Mouse (Mus musculus) intestine, postnatal 0 days (tissue): ENCODE data around the gene 4930486L24Rik. TPM values are rescaled to one million over a fixed set of nuclear protein-coding genes. Genes with fewer than 3 reads are reported as not detected.

Experiments used
- ATAC-seq: fragments of 200-750 bp; cut with Nextera tagmentation; 2 replicates; pipeline ENCODE4 v1.8.0; 2017; ENCODE audit warnings: mild to moderate bottlenecking, moderate TSS enrichment, moderate library complexity
- H3K27ac ChIP-seq: fragments of 300-500 bp; sonication (generic); 2 replicates; pipeline ENCODE4 v1.5.1; 2014; ENCODE audit warnings: mild to moderate bottlenecking, low read depth, low read length, moderate library complexity
- H3K27me3 ChIP-seq: fragments of 300-500 bp; sonication (generic); replicated peaks from 2 replicates; pipeline ENCODE4 v1.6.1; 2014; ENCODE audit warnings: low read length, mixed read lengths; ENCODE audit not compliant: control insufficient read depth, insufficient read depth
- H3K36me3 ChIP-seq: fragments of 300-500 bp; sonication (generic); 2 replicates; pipeline ENCODE4 v1.6.1; 2014; ENCODE audit warnings: mild to moderate bottlenecking, moderate library complexity; ENCODE audit not compliant: control insufficient read depth, insufficient read depth
- H3K4me1 ChIP-seq: fragments of 300-500 bp; sonication (generic); replicated peaks from 2 replicates; pipeline ENCODE4 v1.6.1; 2014; ENCODE audit warnings: antibody characterized with exemption, low read length, mixed read lengths; ENCODE audit not compliant: control insufficient read depth, insufficient read depth
- H3K4me2 ChIP-seq: fragments of 300-500 bp; sonication (generic); replicated peaks from 2 replicates; pipeline ENCODE4 v1.6.1; 2014; ENCODE audit warnings: low read depth, mild to moderate bottlenecking, moderate library complexity
- H3K4me3 ChIP-seq: fragments of 300-500 bp; sonication (generic); 2 replicates; pipeline ENCODE4 v1.5.1; 2014; ENCODE audit warnings: low read depth, low read length
- H3K9ac ChIP-seq: fragments of 300-500 bp; sonication (generic); 2 replicates; pipeline ENCODE4 v1.6.1; 2014; ENCODE audit warnings: mild to moderate bottlenecking, low read depth, low read length
- H3K9me3 ChIP-seq: fragments of 300-500 bp; sonication (generic); 2 replicates; pipeline ENCODE4 v1.6.1; 2016; ENCODE audit warnings: mixed run types; ENCODE audit not compliant: control insufficient read depth
- CTCF ChIP-seq: sonication (generic); IDR thresholded peaks from 2 replicates; pipeline ENCODE4 v1.5.1; 2016; ENCODE audit warnings: low read depth, mild to moderate bottlenecking, control low read depth, antibody characterized with exemption, moderate library complexity
- WGBS: fragments of 180-500 bp; shearing (Covaris S2); extraction: QIAGEN DNeasy Blood & Tissue Kit; methylation state at CpG from one replicate; pipeline ENCODE4 v1.1.7; 2014; 5-methylcytosine and 5-hydroxymethylcytosine counted together
- polyA plus RNA-seq: library from polyadenylated mRNA; unstranded; fragments of >200 nt; fragmentation: Nextera tagmentation; extraction: Ambion mirVana; gene quantifications from 2 replicates; pipeline ENCODE4 v1.2.1, GENCODE M21; 2015

The 4930486L24Rik gene
- polyA plus RNA-seq, 1 experiment from 2014 or later = 0.26 TPM

GRCm38 (mm10) chr13:60819469-60819868, 44.8 kb downstream of the 4930486L24Rik start:
- H3K27me3 ChIP-seq = no peaks in the 10 kb centered on the region
- H3K27ac ChIP-seq = no peak overlapping the region
- H3K36me3 ChIP-seq = no peaks in the 10 kb centered on the region
- H3K9ac ChIP-seq = no peak overlapping the region
- TF ChIP-seq CTCF = peak; percentile 90
- no peaks in the 10 kb centered on the region for H3K9me3 ChIP-seq
- no peaks in the 10 kb centered on the region for H3K4me1 ChIP-seq
- no peak overlapping the region for H3K4me2 ChIP-seq
- no peak overlapping the region for H3K4me3 ChIP-seq
- ATAC-seq = no peak
- 8% methylated on average over 7 of the region's 7 CpGs for whole genome bisulfite sequencing

- Histone ChIP-seq H3K9me3 (no peaks in the 10 kb centered on the region), H3K36me3 (no peaks in the 10 kb centered on the region), H3K4me3 (no peak overlapping the region), H3K27me3 (no peaks in the 10 kb centered on the region), H3K4me1 (no peaks in the 10 kb centered on the region), H3K9ac (no peak overlapping the region), H3K27ac (no peak overlapping the region), H3K4me2 (no peak overlapping the region)
- no peak for ATAC-seq
- WGBS = 23% methylated on average over 1 of the region's 1 CpGs
- TF ChIP-seq CTCF = no peak
These were observed 50.6 kb downstream of the 4930486L24Rik start for GRCm38 (mm10) chr13:60813722-60814121.

GRCm38 (mm10) chr13:60812768-60813167, 51.5 kb downstream of the 4930486L24Rik start:
- no peak overlapping the region for H3K4me3 ChIP-seq
- TF ChIP-seq CTCF = no peak
- no peaks in the 10 kb centered on the region for H3K27me3 ChIP-seq
- H3K27ac ChIP-seq = no peak overlapping the region
- no peaks in the 10 kb centered on the region for H3K9me3 ChIP-seq
- H3K4me2 ChIP-seq = no peak overlapping the region
- no peaks in the 10 kb centered on the region for H3K4me1 ChIP-seq
- H3K9ac ChIP-seq = no peak overlapping the region
- no peak for ATAC-seq
- H3K36me3 ChIP-seq = no peaks in the 10 kb centered on the region
- WGBS = 46% methylated on average over 6 of the region's 6 CpGs

- peak; percentile 57 for ATAC-seq
- Histone ChIP-seq H3K4me3 (no peak overlapping the region), H3K9ac (no peak overlapping the region), H3K27ac (no peak overlapping the region), H3K27me3 (no peaks in the 10 kb centered on the region), H3K4me1 (no peaks in the 10 kb centered on the region), H3K9me3 (no peaks in the 10 kb centered on the region), H3K4me2 (no peak overlapping the region), H3K36me3 (no peaks in the 10 kb centered on the region)
- TF ChIP-seq CTCF = no peak
- WGBS = 44% methylated on average over 2 of the region's 2 CpGs
These were observed 54.6 kb downstream of the 4930486L24Rik start for GRCm38 (mm10) chr13:60809690-60810089.

GRCm38 (mm10) chr13:60802749-60803148, 61.5 kb downstream of the 4930486L24Rik start, which contains the start of gene Ctsll3:
Gene Ctsll3, minus strand, starts transcription at chr13:60802849.
- H3K27ac ChIP-seq = no peak within 1 kb of the TSS
- no peaks in the 10 kb centered on the region for H3K27me3 ChIP-seq
- no peaks in the 10 kb centered on the region for H3K4me1 ChIP-seq
- no peak for ATAC-seq
- H3K9ac ChIP-seq = no peak within 1 kb of the TSS
- TF ChIP-seq CTCF = no peak
- 74% methylated on average over 1 of the region's 1 CpGs for WGBS
- no peak within 1 kb of the TSS for H3K4me3 ChIP-seq
- no peak within 1 kb of the TSS for H3K4me2 ChIP-seq
- no peaks in the 10 kb centered on the region for H3K36me3 ChIP-seq
- no peaks in the 10 kb centered on the region for H3K9me3 ChIP-seq

Other genes with a start within 250 kb of the 4930486L24Rik start
- gene BC051665, start 78.1 kb downstream of the 4930486L24Rik start, polyA plus RNA-seq = not detected in 2 replicates
- gene Ctsll3, start 61.6 kb downstream of the 4930486L24Rik start, polyA plus RNA-seq = not detected in 2 replicates
- gene Gm49392, start 32.4 kb upstream of the 4930486L24Rik start, polyA plus RNA-seq = 0.38 TPM in 1 of 2 replicates, not detected in the other
- 1.2 and 1.4 TPM in 2 replicates for gene Ctla2b, start 33.0 kb upstream of the 4930486L24Rik start, polyA plus RNA-seq
- not detected in 2 replicates for gene Tpbpb, start 40.4 kb upstream of the 4930486L24Rik start, polyA plus RNA-seq
- gene Gm49393, start 71.1 kb upstream of the 4930486L24Rik start, polyA plus RNA-seq = not detected in 2 replicates
- gene Gm49391, start 72.1 kb upstream of the 4930486L24Rik start, polyA plus RNA-seq = 0.88 and 1.9 TPM in 2 replicates
- gene Ctla2a, start 72.2 kb upstream of the 4930486L24Rik start, polyA plus RNA-seq = 30.2 and 32.3 TPM in 2 replicates
- gene Tpbpa, start 77.5 kb upstream of the 4930486L24Rik start, polyA plus RNA-seq = not detected in 2 replicates
- gene Ctsj, start 141.5 kb upstream of the 4930486L24Rik start, polyA plus RNA-seq = not detected in 2 replicates
- gene Ctsq, start 176.2 kb upstream of the 4930486L24Rik start, polyA plus RNA-seq = not detected in 2 replicates